Mouse (Mus musculus): Measurements from ENCODE around the gene Gpr3. TPM values are rescaled to one million over a fixed set of nuclear protein-coding genes. Genes with fewer than 3 reads are reported as not detected.
A peak's percentile ranks its signal among the peaks of the same experiment; 100 is the strongest.

The Gpr3 gene
- polyA plus RNA-seq, 1 experiment: not detected

GRCm38 (mm10) chr4:133172451-133172850 lies 39.9 kb downstream of the Gpr3 start:
- Histone ChIP-seq H3K27me3 (ENCODE audit: control insufficient read depth, insufficient read depth, low read length) (no peaks in the 10 kb centered on the region), H3K4me3 (ENCODE audit: low read depth, low read length) (no peak overlapping the region), H3K36me3 (ENCODE audit: control insufficient read depth, insufficient read depth, low read length) (peaks cover 12% of the 10 kb centered on the region), H3K27ac (ENCODE audit: insufficient read depth, low read depth, low read length) (peak overlapping the region; percentile 29; the same call in 1 of the 2 replicates), H3K4me1 (ENCODE audit: control insufficient read depth, insufficient read depth, insufficient read length, low read length) (peaks cover 49% of the 10 kb centered on the region)
- 41% methylated on average over 4 of the region's 4 CpGs for WGBS
- TF ChIP-seq POLR2A (IDR thresholded peaks at IDR 0.05; ENCODE audit: low read depth, low read length) (no peak), CTCF (IDR thresholded peaks at IDR 0.05; ENCODE audit: extremely low read depth, insufficient read length, insufficient replicate concordance, low read depth, low read length) (no peak)

- TF ChIP-seq CTCF (IDR thresholded peaks at IDR 0.05; ENCODE audit: extremely low read depth, insufficient read length, insufficient replicate concordance, low read depth, low read length): no peak
- TF ChIP-seq POLR2A (IDR thresholded peaks at IDR 0.05; ENCODE audit: low read depth, low read length): no peak
- H3K27me3 ChIP-seq (ENCODE audit: control insufficient read depth, insufficient read depth, low read length): no peaks in the 10 kb centered on the region
- H3K4me1 ChIP-seq (ENCODE audit: control insufficient read depth, insufficient read depth, insufficient read length, low read length): peaks cover 34% of the 10 kb centered on the region; the same call in 1 of the 2 replicates
- peak overlapping the region; percentile 93 for H3K27ac ChIP-seq (ENCODE audit: insufficient read depth, low read depth, low read length)
- H3K4me3 ChIP-seq (ENCODE audit: low read depth, low read length): no peak overlapping the region
- 0 out of 2 replicates have a peak, but pooled peaks cover 4% of the 10 kb centered on the region for H3K36me3 ChIP-seq (ENCODE audit: control insufficient read depth, insufficient read depth, low read length)
Observed at GRCm38 (mm10) chr4:133170616-133171015, 41.7 kb downstream of the Gpr3 start.

DNA sequence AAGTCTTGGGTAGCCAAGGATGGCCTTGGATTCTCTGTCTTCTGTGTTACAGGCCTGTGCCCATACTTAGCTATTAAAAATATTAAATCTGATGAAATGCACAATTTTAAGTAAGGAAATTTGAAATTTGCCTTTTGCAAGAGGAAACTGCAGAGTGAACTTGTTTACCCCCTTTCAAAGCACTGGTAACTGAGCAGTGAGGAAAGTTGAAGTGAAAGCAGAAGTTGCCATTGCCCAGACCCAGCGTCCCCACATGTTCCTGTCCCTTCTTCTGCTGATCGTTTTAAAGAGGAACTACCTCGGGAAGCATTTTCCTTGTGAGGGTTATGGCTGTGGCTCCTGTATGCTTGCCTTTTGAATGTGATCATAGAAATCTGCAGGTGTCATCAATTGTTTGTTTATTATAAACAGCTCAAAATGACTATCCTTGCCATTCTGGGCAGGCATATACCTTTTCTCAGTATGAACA lies 42.2 kb downstream of the Gpr3 start:
- H3K27me3 ChIP-seq (ENCODE audit: control insufficient read depth, insufficient read depth, low read length): no peaks in the 10 kb centered on the region
- H3K4me1 ChIP-seq (ENCODE audit: control insufficient read depth, insufficient read depth, insufficient read length, low read length): peaks cover 29% of the 10 kb centered on the region; the same call in 1 of the 2 replicates
- peaks cover 7% of the 10 kb centered on the region; the same call in 1 of the 2 replicates for H3K36me3 ChIP-seq (ENCODE audit: control insufficient read depth, insufficient read depth, low read length)
- H3K27ac ChIP-seq (ENCODE audit: insufficient read depth, low read depth, low read length): peak overlapping the region; percentile 93
- WGBS: 19% methylated on average over 3 of the region's 3 CpGs
- H3K4me3 ChIP-seq (ENCODE audit: low read depth, low read length): no peak overlapping the region
- TF ChIP-seq POLR2A (IDR thresholded peaks at IDR 0.05; ENCODE audit: low read depth, low read length) (no peak), CTCF (IDR thresholded peaks at IDR 0.05; ENCODE audit: extremely low read depth, insufficient read length, insufficient replicate concordance, low read depth, low read length) (no peak)

DNA sequence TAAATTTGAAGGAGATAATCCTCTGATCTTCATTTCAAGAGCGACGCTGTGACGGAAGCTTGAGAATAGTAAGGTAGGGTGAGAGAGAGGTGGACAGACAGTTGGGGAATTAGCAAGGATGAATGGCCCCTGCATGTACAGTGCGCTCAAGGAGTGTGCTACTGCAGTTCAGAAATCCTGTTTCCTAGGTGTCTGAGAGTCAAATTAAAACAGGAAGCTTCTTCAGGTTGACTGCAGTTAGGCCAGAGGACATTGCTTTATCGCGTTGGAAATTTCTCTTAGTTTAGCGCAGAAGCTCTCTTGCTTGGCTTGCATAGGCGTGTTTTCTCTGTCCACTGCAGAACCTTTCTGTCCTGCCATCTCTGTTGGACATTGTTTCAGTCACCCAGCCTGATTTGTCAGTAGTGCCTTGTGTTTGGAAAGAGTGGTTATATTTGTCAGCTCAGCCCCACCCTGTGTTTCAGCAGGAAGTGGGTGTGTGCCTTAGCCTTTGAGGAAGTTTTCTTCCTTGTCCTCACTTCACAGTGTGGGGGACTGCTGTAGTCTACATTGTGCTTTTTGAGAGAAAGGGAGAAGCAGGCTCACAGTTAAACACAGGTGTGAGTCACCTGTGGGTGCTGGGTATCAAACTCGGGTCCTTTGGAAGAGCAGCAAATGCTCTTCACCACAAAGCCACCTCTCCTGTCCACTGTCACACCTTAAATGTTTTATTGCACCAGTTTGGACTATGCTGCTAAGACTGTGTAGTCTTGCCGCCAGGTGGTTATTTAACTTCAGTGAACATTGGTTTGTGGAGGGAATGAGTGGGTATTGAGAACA lies 42.9 kb downstream of the Gpr3 start:
- peaks cover 11% of the 10 kb centered on the region for H3K36me3 ChIP-seq (ENCODE audit: control insufficient read depth, insufficient read depth, low read length)
- TF ChIP-seq CTCF (IDR thresholded peaks at IDR 0.05; ENCODE audit: extremely low read depth, insufficient read length, insufficient replicate concordance, low read depth, low read length) (no peak), POLR2A (IDR thresholded peaks at IDR 0.05; ENCODE audit: low read depth, low read length) (no peak)
- WGBS: 30% methylated on average over 10 of the region's 10 CpGs
- no peaks in the 10 kb centered on the region for H3K27me3 ChIP-seq (ENCODE audit: control insufficient read depth, insufficient read depth, low read length)
- no peak overlapping the region for H3K4me3 ChIP-seq (ENCODE audit: low read depth, low read length)
- peaks cover 27% of the 10 kb centered on the region; the same call in 1 of the 2 replicates for H3K4me1 ChIP-seq (ENCODE audit: control insufficient read depth, insufficient read depth, insufficient read length, low read length)
- peak overlapping the region; percentile 93 for H3K27ac ChIP-seq (ENCODE audit: insufficient read depth, low read depth, low read length)

DNA sequence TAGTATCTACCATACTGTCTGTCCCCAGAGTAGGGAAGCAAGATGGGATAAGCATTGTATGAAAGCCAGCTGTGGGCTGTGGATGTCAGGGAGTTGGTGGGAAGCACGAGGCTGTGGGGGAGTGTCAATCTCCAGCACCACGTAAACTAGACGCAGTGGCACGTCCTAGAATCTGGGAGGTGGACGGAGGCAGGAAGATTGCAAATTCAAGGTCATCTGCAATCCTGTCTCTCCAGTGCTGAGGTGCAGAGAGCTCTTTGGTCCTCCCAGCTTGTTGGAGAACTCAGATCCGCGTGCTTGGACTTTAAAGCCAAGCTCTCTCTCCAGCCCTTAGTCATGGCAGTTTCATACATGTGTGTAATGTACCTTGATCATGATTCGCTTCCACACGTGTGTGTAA lies 45.6 kb downstream of the Gpr3 start:
- Histone ChIP-seq H3K27me3 (ENCODE audit: control insufficient read depth, insufficient read depth, low read length) (no peaks in the 10 kb centered on the region), H3K4me1 (ENCODE audit: control insufficient read depth, insufficient read depth, insufficient read length, low read length) (peaks cover 21% of the 10 kb centered on the region; the same call in 1 of the 2 replicates), H3K36me3 (ENCODE audit: control insufficient read depth, insufficient read depth, low read length) (peaks cover 19% of the 10 kb centered on the region), H3K27ac (ENCODE audit: insufficient read depth, low read depth, low read length) (no peak overlapping the region), H3K4me3 (ENCODE audit: low read depth, low read length) (no peak overlapping the region)
- TF ChIP-seq POLR2A (IDR thresholded peaks at IDR 0.05; ENCODE audit: low read depth, low read length) (no peak), CTCF (IDR thresholded peaks at IDR 0.05; ENCODE audit: extremely low read depth, insufficient read length, insufficient replicate concordance, low read depth, low read length) (no peak)
- WGBS: 79% methylated on average over 9 of the region's 9 CpGs

GRCm38 (mm10) chr4:133162196-133162595 lies 50.1 kb downstream of the Gpr3 start:
- no peak for TF ChIP-seq CTCF (IDR thresholded peaks at IDR 0.05; ENCODE audit: extremely low read depth, insufficient read length, insufficient replicate concordance, low read depth, low read length)
- TF ChIP-seq POLR2A (IDR thresholded peaks at IDR 0.05; ENCODE audit: low read depth, low read length): no peak
- Histone ChIP-seq H3K27ac (ENCODE audit: insufficient read depth, low read depth, low read length) (no peak overlapping the region), H3K4me1 (ENCODE audit: control insufficient read depth, insufficient read depth, insufficient read length, low read length) (no peaks in the 10 kb centered on the region), H3K27me3 (ENCODE audit: control insufficient read depth, insufficient read depth, low read length) (no peaks in the 10 kb centered on the region), H3K4me3 (ENCODE audit: low read depth, low read length) (no peak overlapping the region), H3K36me3 (ENCODE audit: control insufficient read depth, insufficient read depth, low read length) (peaks cover 27% of the 10 kb centered on the region)
- WGBS: 77% methylated on average over 6 of the region's 6 CpGs

GRCm38 (mm10) chr4:133160821-133161220 lies 51.5 kb downstream of the Gpr3 start:
- no peaks in the 10 kb centered on the region for H3K27me3 ChIP-seq (ENCODE audit: control insufficient read depth, insufficient read depth, low read length)
- TF ChIP-seq POLR2A (IDR thresholded peaks at IDR 0.05; ENCODE audit: low read depth, low read length): no peak
- no peak for TF ChIP-seq CTCF (IDR thresholded peaks at IDR 0.05; ENCODE audit: extremely low read depth, insufficient read length, insufficient replicate concordance, low read depth, low read length)
- H3K4me1 ChIP-seq (ENCODE audit: control insufficient read depth, insufficient read depth, insufficient read length, low read length): no peaks in the 10 kb centered on the region
- H3K27ac ChIP-seq (ENCODE audit: insufficient read depth, low read depth, low read length): no peak overlapping the region
- H3K36me3 ChIP-seq (ENCODE audit: control insufficient read depth, insufficient read depth, low read length): peaks cover 29% of the 10 kb centered on the region
- WGBS: 60% methylated on average over 4 of the region's 4 CpGs
- H3K4me3 ChIP-seq (ENCODE audit: low read depth, low read length): no peak overlapping the region

All from small intestine, adult 2 months (tissue).